Mouse (Mus musculus) layer of hippocampus, postnatal 14 days (tissue): ENCODE measurements around the gene Prx. TPM values are rescaled to one million over a fixed set of nuclear protein-coding genes. Genes with fewer than 3 reads are reported as not detected.

Experiments used
- DNase-seq, 2 experiments: peaks; one replicate each; pipeline ENCODE4 v3.0.0; 2021 to 2022; ENCODE audit warnings: low spot score in 2 of 2, mixed read lengths in 1 of 2
- total RNA-seq, 2 experiments: library from RNA; stranded (reverse); gene quantifications; 2 replicates each; pipeline ENCODE4 v1.2.3; 2021

The Prx gene
- total RNA-seq, 2 experiments from 2014 or later, result 0.65 to 0.98 TPM

DNA sequence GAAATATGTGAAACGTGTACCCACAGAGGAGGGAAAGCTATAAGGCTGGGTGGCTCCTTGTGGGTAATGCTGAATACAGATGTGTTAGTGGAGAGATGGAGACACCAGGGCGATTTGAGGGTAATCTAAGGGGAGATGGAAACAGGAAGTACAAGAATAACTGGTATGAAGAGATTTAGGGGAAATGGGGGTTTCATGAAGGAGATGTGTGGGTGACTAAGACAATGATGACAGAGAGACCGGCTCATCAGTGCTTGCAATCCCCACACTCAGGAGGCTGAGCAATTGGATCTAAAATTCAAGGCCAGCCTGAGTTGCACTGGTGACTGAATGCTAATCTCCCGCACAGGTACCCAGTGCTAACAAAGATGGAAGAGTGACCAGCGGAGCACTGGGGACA, 52.9 kb downstream of the Prx start:
- no peak for DNase-seq

DNA sequence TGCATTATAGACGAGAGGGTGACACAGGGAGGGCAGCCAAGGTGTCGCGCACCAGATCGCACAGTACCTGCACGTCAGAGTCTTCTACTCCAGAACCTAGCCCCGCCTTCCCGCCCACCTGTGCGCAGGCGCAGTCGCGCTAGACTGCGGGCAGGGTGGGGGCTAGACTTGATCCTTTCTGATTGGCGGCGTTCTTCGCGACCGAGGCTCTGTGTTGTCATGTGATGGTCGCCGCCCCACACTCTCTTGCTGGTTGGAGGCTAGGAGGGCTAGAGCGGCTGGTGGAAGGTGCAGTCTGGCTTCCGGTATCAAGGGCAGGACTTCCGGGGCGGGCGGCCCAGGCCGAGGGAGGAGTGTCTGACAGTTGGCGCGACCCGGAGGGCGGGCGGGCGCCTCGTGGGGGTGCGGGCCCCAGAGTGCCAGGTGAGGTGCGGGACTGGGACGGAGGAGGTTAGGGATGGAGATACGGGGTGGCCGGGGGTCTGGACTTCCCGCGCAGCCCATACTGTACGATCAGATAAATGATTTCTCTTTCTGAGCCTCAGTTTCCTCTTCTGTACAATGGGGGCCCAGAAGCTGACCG, 53.9 kb downstream of the Prx start, which contains the start of the genes Pld3 and 2310022A10Rik:
Gene Pld3, minus strand, starts transcription at position 288 of the 583 bp plus-strand sequence.
Gene 2310022A10Rik, plus strand, starts transcription at position 303 of the 583 bp plus-strand sequence.
- peak; percentile 93 to 98 for DNase-seq

DNA sequence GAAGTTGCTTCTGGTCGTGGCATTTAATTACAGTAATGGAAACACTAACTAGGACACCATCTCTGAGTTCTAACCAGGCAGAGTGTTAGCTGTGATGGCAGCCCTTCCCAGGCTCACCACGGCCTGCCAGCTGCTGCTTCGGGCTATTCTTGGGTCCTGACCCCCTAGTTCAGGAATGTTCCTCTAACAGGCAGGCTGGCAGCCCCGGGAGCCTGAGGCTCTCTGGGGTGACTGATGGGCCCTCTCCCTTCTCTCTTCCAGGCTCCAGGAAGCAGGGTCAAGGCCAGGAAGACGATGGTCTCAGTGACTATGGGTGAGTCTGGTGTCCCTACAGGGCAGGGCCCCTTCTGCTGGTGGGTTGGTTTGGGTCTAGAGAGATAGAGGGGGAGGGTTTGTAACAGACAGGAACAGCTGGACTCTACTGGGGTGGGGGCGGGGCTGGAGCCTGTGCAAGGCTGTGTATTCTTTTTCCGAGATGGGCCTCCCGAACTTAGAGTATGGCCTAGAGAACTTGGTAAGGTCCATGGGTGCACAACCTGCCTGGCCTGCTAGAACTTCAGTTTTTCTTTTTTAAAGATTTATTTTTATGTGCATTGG, 61.3 kb downstream of the Prx start:
- no peak for DNase-seq

DNA sequence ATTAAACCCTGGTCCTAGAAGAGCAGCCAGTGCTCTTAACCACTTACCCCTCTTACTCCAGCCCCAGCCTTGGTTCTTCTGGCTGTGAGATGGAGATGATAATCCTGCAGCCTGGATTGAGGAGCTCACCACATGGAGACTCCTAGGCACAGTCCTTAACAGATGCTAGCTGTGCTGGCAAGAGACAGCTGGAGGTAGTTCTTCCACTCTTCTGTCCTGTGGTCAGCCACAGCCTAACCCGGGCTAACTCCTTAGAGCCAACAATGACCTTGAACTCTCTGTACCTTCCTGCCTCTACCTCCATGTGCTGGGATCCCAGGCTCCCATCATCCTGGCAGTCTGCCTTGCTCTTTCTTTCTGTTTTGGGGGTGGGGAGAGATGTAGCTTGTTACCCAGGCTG, 61.9 kb downstream of the Prx start:
- no peak for DNase-seq

Other genes with a start within 250 kb of the Prx start
- gene Numbl, start 240.9 kb upstream of the Prx start, total RNA-seq, result 100 to 1,000 TPM; 144 to 148 TPM
- gene Ltbp4, start 161.6 kb upstream of the Prx start, total RNA-seq, result 10 to 100 TPM; 55.0 to 55.3 TPM
- 10 to 100 TPM; 24.7 to 26.2 TPM for gene Shkbp1, start 143.3 kb upstream of the Prx start, total RNA-seq
- not detected for gene Gm20479, start 141.9 kb upstream of the Prx start, total RNA-seq
- 100 to 1,000 TPM; 108 to 123 TPM for gene Sptbn4, start 51.6 kb upstream of the Prx start, total RNA-seq
- gene Blvrb, start 51.3 kb upstream of the Prx start, total RNA-seq, result 10 to 100 TPM; 15.6 to 15.8 TPM
- 1 to 10 TPM; 3.7 to 4.4 TPM for gene Sertad3, start 25.6 kb upstream of the Prx start, total RNA-seq
- gene Sertad1, start 12.4 kb upstream of the Prx start, total RNA-seq, result 1 to 10 TPM; 6.1 to 6.9 TPM
- under 1 TPM in 1 of 2 experiments, not detected in 1; 0.35 TPM for gene Hipk4, start 23.9 kb downstream of the Prx start, total RNA-seq
- gene Pld3, start 53.9 kb downstream of the Prx start, total RNA-seq, result 100 to 1,000 TPM; 585 to 592 TPM
- gene 2310022A10Rik, start 53.9 kb downstream of the Prx start, total RNA-seq, result 10 to 100 TPM; 20.8 to 21.4 TPM
- 100 to 1,000 TPM in 1 of 2 experiments, 10 to 100 TPM in 1; 93.7 to 103 TPM for gene Akt2, start 92.2 kb downstream of the Prx start, total RNA-seq
- gene Ttc9b, start 154.6 kb downstream of the Prx start, total RNA-seq, result 10 to 100 TPM; 81.8 to 84.7 TPM
- gene Map3k10, start 175.3 kb downstream of the Prx start, total RNA-seq, result 100 to 1,000 TPM; 197 TPM
- 10 to 100 TPM in 1 of 2 experiments, 1 to 10 TPM in 1; 7.3 to 10.3 TPM for gene Zfp607b, start 190.0 kb downstream of the Prx start, total RNA-seq
- gene Zfp60, start 232.1 kb downstream of the Prx start, total RNA-seq, result 10 to 100 TPM; 32.5 to 37.0 TPM